Mouse (Mus musculus) small intestine, adult 2 months (tissue): ENCODE data around the gene Btnl4.
"Not testable (repeated sequence)": the region's sequence is repeated elsewhere in the genome, so short reads cannot be mapped to it uniquely, and the experiment has no call there.

ENCODE experiments used
- CTCF ChIP-seq: fragments of 200-500 bp; IDR thresholded peaks from 2 replicates; pipeline ENCODE4 v1.5.1; 2012; ENCODE audit warnings: low read depth, mild to moderate bottlenecking, control low read depth, inconsistent platforms, low read length, moderate library complexity, mixed read lengths; ENCODE audit not compliant: insufficient replicate concordance, insufficient read length; ENCODE audit errors: extremely low read depth
- POLR2A ChIP-seq: fragments of 200-500 bp; IDR thresholded peaks from 2 replicates; pipeline ENCODE4 v1.6.1; 2012; ENCODE audit warnings: low read depth, mild to moderate bottlenecking, control low read depth, inconsistent platforms, low read length, moderate library complexity

DNA sequence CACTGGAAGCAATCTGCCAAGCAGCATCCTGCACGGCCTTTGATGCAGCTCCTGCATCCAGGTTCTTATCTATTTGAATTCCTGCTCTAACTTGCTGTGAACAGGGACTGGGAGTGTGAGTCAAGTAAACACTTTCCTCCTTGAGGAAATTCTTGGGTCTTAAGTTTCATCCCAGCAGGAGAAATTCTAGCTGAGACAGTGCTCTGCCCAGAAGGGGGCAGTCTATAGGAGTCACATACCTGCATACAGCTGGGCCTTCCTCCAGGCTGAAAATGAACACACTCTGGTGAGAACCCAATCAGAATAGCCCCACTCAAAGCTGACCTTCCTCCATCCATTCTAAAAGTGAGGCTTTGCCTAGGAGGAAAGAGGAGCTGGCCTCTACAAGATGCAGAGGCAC is 34.6 kb upstream of the Btnl4 start:
- TF ChIP-seq CTCF, POLR2A: not testable (repeated sequence)
